Comparison of ENCODE assay signal across 19 mouse cellular contexts in genomic region chr15:31317056-31317805, GRCm38 (mm10). TPM values are rescaled to one million over a fixed set of nuclear protein-coding genes. Genes with fewer than 3 reads are reported as not detected.
DNase-seq lines count a peak whose midpoint lies in the region; ATAC-seq and TF ChIP-seq lines count a peak whose summit lies in the region.
"Had no signal": no experiment of that assay in that cellular context is flagged by ENCODE, and none has a peak within 500 bp of the region (broad histone marks: within the 10 kb centered on the region; RNA-seq: fewer than 3 reads in every experiment).

No protein-coding gene starts in this region.

- in situ Hi-C loops in CH12.LX (cut with MboI; ENCODE audit: low pct_ligation_motif_present, low pct_unique_long_range_greater_than_20kb, low sequenced_read_pairs): no loop called here

- no peak; the same call in 1 of the 2 replicates for TF ChIP-seq POLR2A in CH12.LX (IDR thresholded peaks at IDR 0.05; ENCODE audit: low read depth, low read length)

- dilution Hi-C loops in CH12.LX (cut with MboI; ENCODE audit: extremely low pct_ligation_motif_present, extremely low pct_unique_long_range_greater_than_20kb, low sequenced_read_pairs): no loop called here

- 0 out of 2 replicates have a peak, but pooled peaks cover 2% of the 10 kb centered on the region for H3K27me3 ChIP-seq in hindbrain, embryonic 13.5 days
- no peaks in the 10 kb centered on the region for H3K27me3 ChIP-seq in hindbrain, embryonic 12.5 days
- no peaks in the 10 kb centered on the region for H3K27me3 ChIP-seq in CH12.LX (replicated peaks)
- no peaks in the 10 kb centered on the region for H3K27me3 ChIP-seq in limb, embryonic 10.5 days (ENCODE audit: low read depth, poor library complexity, severe bottlenecking)
- H3K27me3 ChIP-seq in heart, embryonic 10.5 days (ENCODE audit: insufficient read depth, poor library complexity, severe bottlenecking): no peaks in the 10 kb centered on the region
- H3K27me3 ChIP-seq: heart, embryonic 12.5 days had no signal

- H3K36me3 ChIP-seq in hindbrain, embryonic 13.5 days: no peaks in the 10 kb centered on the region
- H3K36me3 ChIP-seq in hindbrain, embryonic 12.5 days: no peaks in the 10 kb centered on the region
- peaks cover 61 to 84% of the 10 kb centered on the region in 2 experiments for H3K36me3 ChIP-seq in CH12.LX (replicated peaks in 1 of 2; ENCODE audit: control insufficient read depth in 1 of 2, insufficient read depth in 1 of 2, low read length in 1 of 2)
- H3K36me3 ChIP-seq in limb, embryonic 10.5 days: no peaks in the 10 kb centered on the region
- H3K36me3 ChIP-seq in heart, embryonic 10.5 days: no peaks in the 10 kb centered on the region
- H3K36me3 ChIP-seq: heart, embryonic 12.5 days had no signal

- no peak for TF ChIP-seq RAD21 in CH12.LX (IDR thresholded peaks at IDR 0.05; ENCODE audit: low read depth, low read length)

- H3K4me2 ChIP-seq in hindbrain, embryonic 13.5 days: no peak overlapping the region
- H3K4me2 ChIP-seq in hindbrain, embryonic 12.5 days (replicated peaks): no peak overlapping the region
- H3K4me2 ChIP-seq in CH12.LX (ENCODE audit: insufficient read depth, low read depth, poor library complexity, severe bottlenecking): no peak overlapping the region
- H3K4me2 ChIP-seq: heart, embryonic 12.5 days had no signal

- no peak for TF ChIP-seq CTCF in CH12.LX (conservative IDR thresholded peaks at IDR 0.05 in 1 of 2, IDR thresholded peaks at IDR 0.05 in 1 of 2; ENCODE audit: low read depth in 2 of 2, low read length in 2 of 2)

- H3K27ac ChIP-seq in hindbrain, embryonic 13.5 days: 0 out of 2 replicates have a peak overlapping the region, but pooled peaks have one; percentile 45
- H3K27ac ChIP-seq in hindbrain, embryonic 12.5 days: no peak overlapping the region
- peak overlapping the region; percentile 52 for H3K27ac ChIP-seq in CH12.LX (ENCODE audit: insufficient read depth, low read depth)
- peak overlapping the region; percentile 82 for H3K27ac ChIP-seq in limb, embryonic 10.5 days
- H3K27ac ChIP-seq in heart, embryonic 10.5 days: no peak overlapping the region
- H3K27ac ChIP-seq: liver, embryonic 14.5 days had no signal

- H3K9ac ChIP-seq in hindbrain, embryonic 13.5 days: no peak overlapping the region
- no peak overlapping the region for H3K9ac ChIP-seq in hindbrain, embryonic 12.5 days
- no peak overlapping the region for H3K9ac ChIP-seq in CH12.LX (ENCODE audit: insufficient read depth, low read depth)
- H3K9ac ChIP-seq: heart, embryonic 12.5 days; liver, embryonic 14.5 days had no signal

- ATAC-seq in hindbrain, embryonic 13.5 days (ENCODE audit: low FRiP score): no peak
- no peak for ATAC-seq in hindbrain, embryonic 12.5 days (ENCODE audit: low FRiP score)
- no peak for ATAC-seq in erythroblast, adult 5-6 weeks (replicated peaks; ENCODE audit: low FRiP score, poor library complexity, severe bottlenecking)
- ATAC-seq: activated CD4-positive, CD25-positive, alpha-beta regulatory T cell, adult 4 months; midbrain, embryonic 16.5 days had no signal

- no peak for TF ChIP-seq EP300 in CH12.LX (IDR thresholded peaks at IDR 0.05; ENCODE audit: low read length)

- no peak overlapping the region for H3K4me3 ChIP-seq in hindbrain, embryonic 13.5 days
- no peak overlapping the region for H3K4me3 ChIP-seq in hindbrain, embryonic 12.5 days
- peak overlapping the region in 1 of 3 experiments; percentile 39 for H3K4me3 ChIP-seq in CH12.LX (replicated peaks in 1 of 3; ENCODE audit: low read depth in 2 of 3, low read length in 2 of 3, poor library complexity in 1 of 3)
- H3K4me3 ChIP-seq in limb, embryonic 10.5 days: no peak overlapping the region
- no peak overlapping the region for H3K4me3 ChIP-seq in heart, embryonic 10.5 days
- H3K4me3 ChIP-seq: heart, embryonic 12.5 days had no signal

- H3K4me1 ChIP-seq in hindbrain, embryonic 13.5 days (replicated peaks): peaks cover 21% of the 10 kb centered on the region
- H3K4me1 ChIP-seq in hindbrain, embryonic 12.5 days: peaks cover 16% of the 10 kb centered on the region
- peaks cover 17 to 71% of the 10 kb centered on the region in 2 experiments for H3K4me1 ChIP-seq in CH12.LX (ENCODE audit: control insufficient read depth in 1 of 2, insufficient read depth in 2 of 2)
- H3K4me1 ChIP-seq in limb, embryonic 10.5 days: peaks cover 30% of the 10 kb centered on the region
- H3K4me1 ChIP-seq in heart, embryonic 10.5 days: 0 out of 2 replicates have a peak, but pooled peaks cover 3% of the 10 kb centered on the region
- H3K4me1 ChIP-seq: heart, embryonic 12.5 days had no signal

- no peaks in the 10 kb centered on the region for H3K9me3 ChIP-seq in hindbrain, embryonic 13.5 days
- H3K9me3 ChIP-seq in hindbrain, embryonic 12.5 days (replicated peaks): no peaks in the 10 kb centered on the region
- peaks cover 11% of the 10 kb centered on the region for H3K9me3 ChIP-seq in CH12.LX (replicated peaks; ENCODE audit: low read length)
- no peaks in the 10 kb centered on the region for H3K9me3 ChIP-seq in limb, embryonic 10.5 days (replicated peaks)
- H3K9me3 ChIP-seq in heart, embryonic 10.5 days: no peaks in the 10 kb centered on the region
- H3K9me3 ChIP-seq: heart, embryonic 12.5 days had no signal

- DNase-seq in CH12.LX (ENCODE audit: extremely low read depth): no peak
- peak; percentile 87 for DNase-seq in R1 (ENCODE audit: low read depth, low spot score)
- no peak for DNase-seq in limb, embryonic 10.5 days (ENCODE audit: low spot score)
- no peak for DNase-seq in left cerebral cortex, postnatal 4 days
- no peak for DNase-seq in heart, embryonic 10.5 days (ENCODE audit: low spot score)
- DNase-seq: adrenal gland, postnatal 10 days; heart, postnatal 14 days; kidney, adult 11 months; kidney, postnatal 10 days; lung, postnatal 4 days; spleen, adult 18-20 months; thymus, postnatal 36 days had no signal

- intact Hi-C loops in left cerebral cortex, postnatal 4 days (cut with DNase I): loop anchor here (2.0 to 5.0 kb wide), 2 partner anchors 132 to 270 kb away; no protein-coding TSS in a partner anchor

- H3K79me2 ChIP-seq in CH12.LX (replicated peaks; ENCODE audit: control insufficient read depth, extremely low read depth, insufficient read depth, poor library complexity, severe bottlenecking): peaks cover 41% of the 10 kb centered on the region

- WGBS in hindbrain, embryonic 13.5 days: 97% methylated on average over 3 of the region's 3 CpGs
- 89% methylated on average over 3 of the region's 3 CpGs for WGBS in hindbrain, embryonic 12.5 days
- WGBS in limb, embryonic 10.5 days: 87% methylated on average over 3 of the region's 3 CpGs
- 75% methylated on average over 3 of the region's 3 CpGs for WGBS in heart, embryonic 10.5 days

TF ChIP-seq in CH12.LX, 34 proteins besides CTCF, POLR2A, EP300 and RAD21:
- no peak for TF ChIP-seq ZNF384 (IDR thresholded peaks at IDR 0.05; ENCODE audit: low read depth, low read length)
- no peak for TF ChIP-seq MAFK (IDR thresholded peaks at IDR 0.05; ENCODE audit: insufficient replicate concordance, low read length)
- no peak for TF ChIP-seq MAX (IDR thresholded peaks at IDR 0.05; ENCODE audit: low read length)
- no peak for TF ChIP-seq ELF1 (IDR thresholded peaks at IDR 0.05; ENCODE audit: low read depth, low read length)
- TF ChIP-seq HCFC1 (IDR thresholded peaks at IDR 0.05; ENCODE audit: low read depth, low read length): no peak
- TF ChIP-seq SIN3A (IDR thresholded peaks at IDR 0.05; ENCODE audit: low read length): no peak
- no peak for TF ChIP-seq MAZ (IDR thresholded peaks at IDR 0.05; ENCODE audit: low read depth, low read length)
- no peak for TF ChIP-seq RCOR1 (conservative IDR thresholded peaks at IDR 0.05; ENCODE audit: low read depth, low read length)
- no peak for TF ChIP-seq NRF1 (IDR thresholded peaks at IDR 0.05; ENCODE audit: low read depth, low read length)
- no peak for TF ChIP-seq MXI1 (IDR thresholded peaks at IDR 0.05; ENCODE audit: low read depth, low read length)
- no peak for TF ChIP-seq NELFE (IDR thresholded peaks at IDR 0.05; ENCODE audit: low read depth, low read length)
- TF ChIP-seq ZMIZ1 (IDR thresholded peaks at IDR 0.05; ENCODE audit: low read depth, low read length): no peak

RNA-seq across cellular contexts. Expression of gene Ankrd33b, which starts 50.3 kb away (rescaled TPM):
- 0.71 and 1.5 TPM in 2 replicates for polyA plus RNA-seq in hindbrain, embryonic 13.5 days (2015; fragmentation: Nextera tagmentation; extraction: Ambion mirVana)
- 0.85 and 0.87 TPM in 2 replicates for polyA plus RNA-seq in hindbrain, embryonic 12.5 days (2016; fragmentation: Nextera tagmentation; extraction: Ambion mirVana)
- total RNA-seq in CH12.LX (2012; rRNA removed) (38.1 and 50.0 TPM in 2 replicates), CH12.LX (2014; rRNA removed) (69.1 and 69.6 TPM in 2 replicates)
- polyA plus RNA-seq in CH12.LX (2012; ENCODE audit: insufficient read length, low read depth): 55.3 and 60.3 TPM in 2 replicates
- polyA plus RNA-seq in limb, embryonic 10.5 days (2016; fragmentation: Nextera tagmentation; extraction: Ambion mirVana): 0.25 and 0.39 TPM in 2 replicates
- 1 to 10 TPM; 1.2 to 1.3 TPM for total RNA-seq in left cerebral cortex, postnatal 4 days (2021)
- total RNA-seq in erythroblast, adult 5-6 weeks (2015; ENCODE audit: low replicate concordance): 0.58 and 1.0 TPM in 2 replicates
- 1.1 and 2.3 TPM in 2 replicates for total RNA-seq in erythroblast, adult 5-6 weeks (2017; ENCODE audit: low replicate concordance)
- 1.8 and 2.1 TPM in 2 replicates for polyA plus RNA-seq in heart, embryonic 10.5 days (2016; fragmentation: Nextera tagmentation; extraction: Ambion mirVana)

Comparison
In these comparisons a context has a peak if more than half of its experiments do, and no peak if none do; other contexts are left out.
1. H3K27ac ChIP-seq: peak in hindbrain, embryonic 13.5 days (single experiment), CH12.LX (single experiment) and limb, embryonic 10.5 days (single experiment); none in hindbrain, embryonic 12.5 days (single experiment) and heart, embryonic 10.5 days (single experiment).
2. RNA of gene Ankrd33b, which starts 50.3 kb away (polyA plus RNA-seq): 55.3 to 60.3 TPM in CH12.LX; 1.8 to 2.1 TPM in heart, embryonic 10.5 days, 0.71 to 1.5 TPM in hindbrain, embryonic 13.5 days, 0.85 to 0.87 TPM in hindbrain, embryonic 12.5 days and 0.25 to 0.39 TPM in limb, embryonic 10.5 days; every median in the first group is over 10 times any median in the second.